Mouse (Mus musculus): ENCODE results near the gene Rcor3. TPM values are rescaled to one million over a fixed set of nuclear protein-coding genes. Genes with fewer than 3 reads are reported as not detected.

The Rcor3 gene
- total and polyA plus RNA-seq, 2 experiments from 2014 or later: 31.2 to 50.0 TPM

DNA sequence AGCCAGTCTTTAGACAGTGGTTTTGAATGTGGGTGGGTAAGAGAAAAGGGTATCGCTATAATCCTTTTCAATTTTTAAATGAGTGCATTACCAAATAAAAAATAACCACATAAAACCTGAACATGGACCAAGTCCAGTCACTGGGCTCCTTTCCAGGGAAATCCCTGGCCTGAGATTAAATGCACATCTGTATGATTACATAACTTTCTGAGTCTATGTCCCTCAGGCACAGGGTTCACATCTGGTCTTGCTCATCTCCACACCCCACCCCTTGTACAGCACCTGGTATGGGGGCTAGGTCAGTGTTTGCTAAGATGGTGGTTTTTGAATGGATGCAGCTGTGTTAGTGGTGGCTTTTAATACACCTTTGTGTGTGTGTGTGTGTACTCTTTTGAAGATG is 65.4 kb downstream of the Rcor3 start:
- ATAC-seq: no peak
- 94% methylated on average over 1 of the region's 1 CpGs for whole genome bisulfite sequencing
- H3K9me3 ChIP-seq (ENCODE audit: low read length): no peaks in the 10 kb centered on the region

DNA sequence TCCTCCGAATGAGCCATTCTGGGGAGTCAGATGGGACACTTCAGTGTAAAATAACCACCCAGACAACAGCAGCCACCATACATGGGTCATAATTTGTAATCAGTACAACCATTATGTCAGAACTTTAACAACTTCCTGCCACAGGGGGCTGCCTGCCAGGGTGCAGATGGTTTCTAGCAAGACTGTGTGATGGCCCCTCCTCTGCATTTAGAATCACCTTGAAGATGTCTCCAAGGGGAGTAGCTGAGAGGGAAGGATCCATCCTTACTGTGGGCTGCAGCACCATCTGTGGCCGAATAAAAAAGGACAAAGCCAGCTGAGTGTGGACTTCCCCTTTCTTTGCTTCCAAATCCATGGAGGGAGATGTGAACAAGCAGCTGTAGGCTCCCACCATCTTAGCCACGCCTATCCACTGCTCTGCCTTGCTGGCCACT is 67.2 kb downstream of the Rcor3 start:
- Histone ChIP-seq H3K9me3 (ENCODE audit: low read length) (no peaks in the 10 kb centered on the region), H3K36me3 (ENCODE audit: insufficient read depth, low read length) (no peaks in the 10 kb centered on the region), H3K4me2 (ENCODE audit: low read depth, low read length) (peak overlapping the region; percentile 35), H3K4me3 (ENCODE audit: low read length) (no peak overlapping the region), H3K9ac (replicated peaks; ENCODE audit: low read length) (no peak overlapping the region), H3K4me1 (ENCODE audit: insufficient read depth, low read length) (peaks cover 8% of the 10 kb centered on the region), H3K27ac (peak overlapping the region; percentile 17), H3K27me3 (ENCODE audit: insufficient read depth, low read length) (no peaks in the 10 kb centered on the region)
- WGBS: 41% methylated on average over 3 of the region's 3 CpGs
- ATAC-seq: peak; percentile 61
- peak; percentile 50 for DNase-seq (ENCODE audit: low spot score)
- peak; percentile 60 for TF ChIP-seq CTCF (IDR thresholded peaks at IDR 0.05; ENCODE audit: low read depth)

More for the DNA sequence above, 65.4 kb downstream of the Rcor3 start:
- peaks cover 8% of the 10 kb centered on the region for H3K4me1 ChIP-seq (ENCODE audit: insufficient read depth, low read length)
- no peak overlapping the region for H3K9ac ChIP-seq (replicated peaks; ENCODE audit: low read length)
- no peak overlapping the region for H3K27ac ChIP-seq
- TF ChIP-seq CTCF (IDR thresholded peaks at IDR 0.05; ENCODE audit: low read depth): no peak
- no peaks in the 10 kb centered on the region for H3K36me3 ChIP-seq (ENCODE audit: insufficient read depth, low read length)
- no peak overlapping the region for H3K4me2 ChIP-seq (ENCODE audit: low read depth, low read length)
- no peaks in the 10 kb centered on the region for H3K27me3 ChIP-seq (ENCODE audit: insufficient read depth, low read length)
- no peak for DNase-seq (ENCODE audit: low spot score)
- H3K4me3 ChIP-seq (ENCODE audit: low read length): no peak overlapping the region

DNA sequence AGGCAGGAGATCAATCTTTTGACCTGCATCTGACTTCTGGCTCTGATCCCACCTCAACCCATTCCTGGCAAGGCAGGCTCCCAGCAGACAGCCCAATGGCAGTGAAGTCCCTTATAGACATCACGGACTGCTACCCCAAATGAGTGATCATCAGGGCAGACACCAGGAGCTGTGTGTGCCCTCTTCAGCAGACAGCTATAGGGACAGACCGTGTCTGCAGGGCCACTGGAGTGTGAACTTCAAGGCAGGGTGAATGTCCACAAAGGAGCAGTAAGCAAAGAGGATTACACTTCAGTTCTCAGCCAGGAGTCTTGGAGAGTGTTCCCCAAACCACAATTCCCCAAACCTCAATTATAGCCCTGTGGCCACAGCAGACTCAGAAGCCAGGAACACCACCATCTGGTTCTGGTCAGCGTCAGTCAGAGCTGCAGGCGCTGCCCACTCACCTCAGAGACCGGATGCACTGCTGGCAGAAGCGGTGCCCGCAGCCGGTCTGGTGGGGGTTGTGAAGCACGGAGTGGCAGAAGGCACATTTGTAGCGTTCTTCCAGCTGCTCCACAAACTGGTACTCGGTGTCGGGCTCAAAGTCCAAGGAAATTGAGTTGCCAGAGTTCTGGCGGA is 67.8 kb downstream of the Rcor3 start:
- peak; percentile 66 for DNase-seq (ENCODE audit: low spot score)
- H3K4me3 ChIP-seq (ENCODE audit: low read length): no peak overlapping the region

DNA sequence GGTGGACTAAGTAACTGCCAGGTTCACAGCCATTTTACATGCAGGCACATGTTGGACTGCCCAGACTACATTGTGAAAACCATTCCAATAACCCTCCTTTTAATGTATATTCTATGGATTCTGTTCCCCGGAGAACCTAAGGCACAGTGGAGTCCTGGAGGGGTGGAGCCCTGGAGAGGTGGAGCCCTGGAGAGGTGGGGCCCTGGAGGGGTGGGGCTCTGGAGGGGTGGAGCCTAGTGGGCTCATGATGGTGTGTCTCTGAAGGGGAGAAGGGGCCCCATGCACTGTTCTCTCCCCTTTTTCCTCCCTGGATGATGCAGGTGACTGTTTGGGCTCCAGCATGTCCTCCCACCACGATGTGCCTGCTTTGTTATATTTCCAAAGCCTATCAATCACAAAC is 69.7 kb downstream of the Rcor3 start:
- Histone ChIP-seq H3K9me3 (ENCODE audit: low read length) (no peaks in the 10 kb centered on the region), H3K4me1 (ENCODE audit: insufficient read depth, low read length) (peaks cover 8% of the 10 kb centered on the region), H3K27ac (no peak overlapping the region), H3K27me3 (ENCODE audit: insufficient read depth, low read length) (no peaks in the 10 kb centered on the region), H3K36me3 (ENCODE audit: insufficient read depth, low read length) (no peaks in the 10 kb centered on the region), H3K9ac (replicated peaks; ENCODE audit: low read length) (no peak overlapping the region), H3K4me3 (ENCODE audit: low read length) (no peak overlapping the region), H3K4me2 (ENCODE audit: low read depth, low read length) (no peak overlapping the region)
- DNase-seq (ENCODE audit: low spot score) (no peak), ATAC-seq (no peak)
- WGBS: 56% methylated on average over 2 of the region's 2 CpGs
- TF ChIP-seq CTCF (IDR thresholded peaks at IDR 0.05; ENCODE audit: low read depth): no peak

More for the DNA sequence above, 67.8 kb downstream of the Rcor3 start:
- H3K36me3 ChIP-seq (ENCODE audit: insufficient read depth, low read length): no peaks in the 10 kb centered on the region
- H3K9ac ChIP-seq (replicated peaks; ENCODE audit: low read length): no peak overlapping the region
- H3K4me1 ChIP-seq (ENCODE audit: insufficient read depth, low read length): peaks cover 8% of the 10 kb centered on the region
- TF ChIP-seq CTCF (IDR thresholded peaks at IDR 0.05; ENCODE audit: low read depth): no peak
- no peaks in the 10 kb centered on the region for H3K27me3 ChIP-seq (ENCODE audit: insufficient read depth, low read length)
- no peaks in the 10 kb centered on the region for H3K9me3 ChIP-seq (ENCODE audit: low read length)
- peak overlapping the region; percentile 17 for H3K27ac ChIP-seq
- peak; percentile 78 for ATAC-seq
- WGBS: 34% methylated on average over 13 of the region's 13 CpGs
- peak overlapping the region; percentile 35 for H3K4me2 ChIP-seq (ENCODE audit: low read depth, low read length)

DNA sequence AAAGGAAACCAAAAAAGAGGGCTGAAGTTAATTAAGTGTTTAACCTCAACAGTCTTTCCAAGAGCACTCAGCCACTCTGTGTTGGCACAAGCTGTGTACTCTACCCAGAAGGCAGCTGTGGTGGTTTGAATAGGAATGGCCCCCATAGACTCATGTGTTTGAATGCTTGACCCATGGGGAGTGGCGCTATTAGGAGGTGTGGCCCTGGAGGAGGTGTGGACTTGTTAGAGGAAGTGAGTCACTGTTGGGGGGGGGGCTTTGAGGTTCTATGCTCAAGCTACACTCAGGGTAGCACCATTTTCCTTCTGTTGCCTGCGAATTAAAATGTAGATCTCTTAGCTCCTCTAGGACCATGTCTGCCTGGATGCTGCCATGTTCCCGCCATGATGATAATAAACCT is 70.9 kb downstream of the Rcor3 start:
- 96% methylated on average over 3 of the region's 3 CpGs for WGBS
- Histone ChIP-seq H3K4me1 (ENCODE audit: insufficient read depth, low read length) (peaks cover 8% of the 10 kb centered on the region), H3K9ac (replicated peaks; ENCODE audit: low read length) (no peak overlapping the region), H3K4me2 (ENCODE audit: low read depth, low read length) (no peak overlapping the region), H3K9me3 (ENCODE audit: low read length) (no peaks in the 10 kb centered on the region), H3K4me3 (ENCODE audit: low read length) (no peak overlapping the region), H3K27ac (no peak overlapping the region), H3K36me3 (ENCODE audit: insufficient read depth, low read length) (no peaks in the 10 kb centered on the region), H3K27me3 (ENCODE audit: insufficient read depth, low read length) (no peaks in the 10 kb centered on the region)
- TF ChIP-seq CTCF (IDR thresholded peaks at IDR 0.05; ENCODE audit: low read depth): no peak
- DNase-seq (ENCODE audit: low spot score) (no peak), ATAC-seq (no peak)

DNA sequence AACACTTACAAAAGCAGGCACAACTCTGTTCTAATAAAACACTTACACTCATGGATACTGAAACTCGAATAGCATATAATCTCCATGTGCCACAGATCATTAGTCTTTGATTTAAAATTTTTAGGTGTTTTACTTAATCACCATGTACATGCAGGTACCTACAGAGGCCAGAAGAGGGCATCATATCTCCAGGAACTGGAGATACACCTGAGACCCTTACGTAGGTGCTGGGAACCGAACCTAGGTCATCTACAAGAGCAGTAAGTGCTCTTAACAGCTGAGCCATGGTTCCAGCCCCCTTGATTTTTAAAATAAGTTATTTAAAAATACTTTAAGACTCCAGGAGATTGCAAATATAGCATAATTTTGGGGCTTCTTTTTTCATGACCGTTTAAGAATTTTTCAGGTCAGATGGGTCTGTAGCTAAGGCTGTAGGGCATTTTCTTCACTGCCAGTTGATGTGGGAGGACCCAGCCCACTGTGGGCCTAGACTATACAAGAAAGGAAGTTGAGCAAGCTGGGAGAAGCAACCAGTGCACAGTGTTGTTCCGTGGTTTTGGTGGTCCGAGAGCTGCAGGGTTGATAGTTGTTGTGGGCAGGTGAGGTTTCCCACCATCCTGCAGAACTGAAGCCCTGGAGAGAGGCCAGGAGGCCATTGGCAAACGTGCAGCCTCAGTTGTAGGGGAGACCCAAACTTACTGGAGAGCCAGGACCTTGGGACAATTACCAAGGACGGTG is 74.5 kb downstream of the Rcor3 start:
- no peak for ATAC-seq
- no peaks in the 10 kb centered on the region for H3K36me3 ChIP-seq (ENCODE audit: insufficient read depth, low read length)
- H3K4me2 ChIP-seq (ENCODE audit: low read depth, low read length): no peak overlapping the region
- no peaks in the 10 kb centered on the region for H3K4me1 ChIP-seq (ENCODE audit: insufficient read depth, low read length)
- no peak overlapping the region for H3K27ac ChIP-seq
- TF ChIP-seq CTCF (IDR thresholded peaks at IDR 0.05; ENCODE audit: low read depth): peak; percentile 14
- H3K9me3 ChIP-seq (ENCODE audit: low read length): no peaks in the 10 kb centered on the region
- DNase-seq (ENCODE audit: low spot score): no peak
- H3K9ac ChIP-seq (replicated peaks; ENCODE audit: low read length): no peak overlapping the region
- H3K4me3 ChIP-seq (ENCODE audit: low read length): no peak overlapping the region
- no peaks in the 10 kb centered on the region for H3K27me3 ChIP-seq (ENCODE audit: insufficient read depth, low read length)
- WGBS: 85% methylated on average over 8 of the region's 8 CpGs

DNA sequence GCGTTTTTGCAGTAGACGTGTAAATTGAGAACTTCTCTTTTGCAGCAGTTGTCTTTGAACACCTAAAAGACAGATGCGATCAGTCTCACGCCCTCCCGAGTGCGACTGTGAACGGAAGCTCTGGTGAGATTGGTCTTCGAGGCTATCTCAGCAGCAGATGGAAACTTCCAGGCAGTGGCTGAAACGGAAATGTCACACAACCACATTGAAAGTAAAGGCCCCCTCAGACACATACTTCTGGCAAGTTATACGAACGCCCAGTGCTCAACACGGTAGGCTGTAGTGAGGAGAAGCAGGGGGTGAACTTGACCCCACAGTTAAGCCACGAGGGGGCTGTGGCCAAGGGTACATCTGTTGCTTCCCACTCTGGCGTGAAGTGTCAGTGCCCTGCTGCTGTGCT is 75.2 kb downstream of the Rcor3 start:
- no peak overlapping the region for H3K9ac ChIP-seq (replicated peaks; ENCODE audit: low read length)
- H3K9me3 ChIP-seq (ENCODE audit: low read length): no peaks in the 10 kb centered on the region
- H3K4me3 ChIP-seq (ENCODE audit: low read length): no peak overlapping the region
- H3K4me1 ChIP-seq (ENCODE audit: insufficient read depth, low read length): no peaks in the 10 kb centered on the region
- no peaks in the 10 kb centered on the region for H3K36me3 ChIP-seq (ENCODE audit: insufficient read depth, low read length)
- WGBS: 83% methylated on average over 14 of the region's 14 CpGs
- H3K4me2 ChIP-seq (ENCODE audit: low read depth, low read length): no peak overlapping the region
- TF ChIP-seq CTCF (IDR thresholded peaks at IDR 0.05; ENCODE audit: low read depth): no peak
- no peak for ATAC-seq
- H3K27ac ChIP-seq: no peak overlapping the region
- H3K27me3 ChIP-seq (ENCODE audit: insufficient read depth, low read length): no peaks in the 10 kb centered on the region
- no peak for DNase-seq (ENCODE audit: low spot score)
